Mouse (Mus musculus) layer of hippocampus, adult 11-12 months (tissue): ENCODE data around the gene Cd80.

ENCODE experiments used
- DNase-seq: peaks from one replicate; pipeline ENCODE4 v3.0.0; 2022; ENCODE audit warnings: low spot score

Gene Cd80

DNA sequence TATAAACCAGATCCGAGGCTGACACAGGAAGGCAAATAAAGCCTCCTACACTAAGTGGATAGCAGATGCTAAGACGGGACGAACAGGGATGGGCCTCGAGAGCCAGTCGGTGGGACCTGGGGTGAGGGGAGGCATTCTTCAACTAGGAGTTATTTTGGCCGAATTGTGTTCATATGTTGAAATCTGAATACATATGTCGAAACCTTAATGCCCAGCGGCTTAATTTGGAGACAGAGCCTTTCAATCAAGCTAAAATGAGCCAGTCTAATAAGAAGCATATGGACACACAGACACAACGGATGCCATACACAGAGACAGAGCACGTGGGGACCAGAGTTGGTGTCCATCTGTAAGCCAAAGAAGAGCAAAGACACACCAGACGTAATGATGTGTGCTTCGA lies 6.9 kb upstream of the Cd80 start:
- no peak for DNase-seq

DNA sequence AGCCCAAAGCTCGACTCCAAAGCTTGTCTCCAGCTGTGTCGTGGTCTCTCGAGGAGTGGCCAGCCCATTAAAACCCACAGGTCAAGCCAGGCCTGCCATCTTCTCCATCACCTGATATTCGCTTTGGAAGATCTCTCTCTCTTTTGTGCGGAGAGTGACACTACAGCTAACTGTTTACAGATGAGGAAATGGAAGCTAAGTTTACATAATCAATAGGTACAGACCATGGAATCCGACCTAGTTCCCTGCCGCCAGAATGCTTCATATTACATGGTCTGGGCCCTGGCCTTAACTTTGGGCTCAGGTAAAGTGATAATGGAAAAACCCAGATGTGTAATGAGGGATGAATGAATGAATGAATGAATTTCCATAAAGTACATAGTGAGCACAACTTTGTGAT lies 4.7 kb upstream of the Cd80 start:
- DNase-seq: no peak

DNA sequence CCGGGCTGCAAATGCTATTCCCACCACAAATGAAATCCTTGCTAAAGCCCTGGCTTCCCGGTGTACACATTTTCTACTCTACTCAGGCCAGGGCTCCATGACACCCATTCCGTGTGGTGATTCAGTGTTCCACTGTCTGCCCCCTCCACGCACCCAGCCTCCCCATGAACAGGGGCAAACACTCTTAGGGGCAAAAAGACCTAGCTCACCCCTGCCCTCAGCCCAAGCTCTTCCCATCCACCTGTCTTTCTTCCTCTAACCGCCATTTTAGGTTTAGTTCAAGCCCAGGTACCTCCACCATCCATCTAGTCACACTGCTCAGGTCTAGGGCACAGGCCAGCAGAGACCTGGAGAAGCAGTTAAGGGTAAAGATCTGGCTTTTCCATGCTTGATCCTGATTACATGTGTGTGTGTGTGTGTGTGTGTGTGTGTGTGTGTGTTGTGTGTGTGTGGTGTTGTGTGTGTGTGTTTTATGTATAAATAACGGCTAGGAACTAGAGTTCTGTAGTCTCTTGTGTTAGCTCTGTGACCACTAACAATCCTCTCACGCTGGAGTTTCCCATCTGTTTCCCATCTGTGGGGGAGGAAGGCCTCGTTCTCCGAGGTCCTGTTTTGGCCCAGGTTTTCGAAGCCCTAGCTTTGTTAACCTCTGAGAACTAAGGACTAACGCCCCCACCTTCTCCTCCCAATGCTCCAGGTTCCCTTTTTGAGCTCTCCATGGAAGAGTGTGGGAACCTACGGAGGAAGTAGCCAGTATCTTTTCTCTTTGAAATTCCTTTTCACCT lies 3.7 kb upstream of the Cd80 start:
- no peak for DNase-seq

DNA sequence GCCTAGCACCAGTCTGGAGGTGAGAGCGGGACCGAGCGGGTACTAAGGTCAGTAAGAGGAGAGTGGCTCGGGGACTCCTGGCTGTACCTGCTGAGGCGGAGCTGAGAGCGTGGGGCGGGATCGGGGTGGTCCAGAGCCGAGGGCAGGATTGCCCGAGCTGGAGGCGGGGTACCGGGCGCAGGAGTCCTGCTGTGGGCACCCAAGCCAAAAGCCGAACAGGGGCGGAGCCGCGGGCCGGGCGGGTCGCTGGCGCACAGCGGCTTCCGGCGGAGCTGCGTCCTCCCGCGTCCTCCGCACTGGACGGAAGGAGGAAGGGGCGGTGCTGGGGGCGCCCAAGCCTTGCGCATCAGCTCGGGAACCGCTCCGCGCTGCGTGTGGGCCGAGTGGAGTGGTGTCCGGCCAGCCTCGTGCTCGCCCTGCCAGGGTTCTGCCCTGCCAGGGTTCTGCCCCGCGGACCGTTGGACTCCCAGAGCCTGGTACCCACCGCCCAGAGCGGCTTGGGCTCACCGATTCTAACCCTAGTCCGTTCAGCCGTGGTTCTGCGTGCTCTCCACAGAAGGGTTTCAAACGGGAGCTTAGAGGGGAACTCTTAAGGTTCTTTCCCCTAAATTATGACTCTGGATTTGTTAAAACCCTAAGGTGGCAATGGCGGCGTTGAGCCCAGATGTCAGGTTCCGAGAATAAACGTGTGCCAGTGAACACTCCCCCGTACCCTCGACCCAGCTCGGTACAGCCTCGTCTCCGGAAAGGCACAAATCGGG lies 2.7 kb upstream of the Cd80 start, which contains the start of gene Adprh:
Adprh (minus strand) TSS at position 262 of the 761 bp plus-strand sequence.
- DNase-seq: peak; percentile 90

DNA sequence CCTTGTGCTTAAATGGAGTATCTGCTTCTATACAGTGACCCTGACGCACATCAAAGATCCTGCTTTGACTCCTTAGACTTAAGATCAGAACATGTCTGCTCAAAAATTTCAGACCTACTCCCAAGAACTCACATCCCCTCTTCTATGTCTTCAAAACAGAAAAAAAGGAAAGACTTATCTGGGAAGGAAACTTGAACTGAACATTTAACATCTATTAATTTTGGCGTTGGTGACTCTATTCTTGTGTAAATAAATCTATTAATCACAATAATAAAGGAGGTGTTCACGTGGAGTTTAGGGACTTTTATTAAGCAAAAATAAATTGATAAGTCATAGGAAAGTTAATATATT lies 2.2 kb upstream of the Cd80 start:
- DNase-seq: no peak

GRCm38 (mm10) chr16:38453952-38454351 lies 1.4 kb upstream of the Cd80 start:
- no peak for DNase-seq

DNA sequence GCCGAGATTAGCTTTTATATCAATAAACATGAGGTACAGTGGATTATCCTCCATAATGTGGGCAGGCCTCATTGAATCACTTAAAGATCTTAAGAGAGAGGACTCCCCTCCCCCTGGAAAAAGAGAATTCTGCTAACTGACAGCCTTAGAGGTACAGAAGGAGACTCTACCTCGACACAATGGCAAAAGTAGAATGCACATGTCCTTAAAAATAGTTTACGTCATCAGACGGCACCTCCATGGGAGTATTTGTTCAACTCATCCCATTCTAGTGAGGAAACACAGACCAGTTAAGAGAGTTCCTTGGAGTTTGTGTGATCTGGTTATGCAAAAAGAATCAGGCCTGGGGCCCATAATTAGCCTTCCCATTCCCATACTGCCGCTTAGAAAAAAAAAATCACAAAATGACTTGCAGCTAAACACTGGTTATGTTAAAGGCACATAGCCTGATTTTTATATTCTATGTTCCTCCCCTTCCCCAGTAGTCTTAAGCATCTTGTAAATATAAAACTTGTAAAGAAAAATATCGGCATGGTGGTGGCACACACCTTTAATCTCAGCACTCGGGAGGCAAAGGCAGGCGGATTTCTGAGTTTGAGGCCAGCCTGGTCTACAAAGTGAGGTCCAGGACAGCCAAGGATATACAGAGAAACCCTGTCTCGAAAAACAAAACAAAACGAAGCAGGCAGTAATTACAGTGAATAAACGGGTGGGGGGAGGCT lies 667 bp upstream of the Cd80 start:
- DNase-seq: no peak

- DNase-seq: peak; percentile 24
Observed at GRCm38 (mm10) chr16:38456812-38457567, 1.6 kb downstream of the Cd80 start.

DNA sequence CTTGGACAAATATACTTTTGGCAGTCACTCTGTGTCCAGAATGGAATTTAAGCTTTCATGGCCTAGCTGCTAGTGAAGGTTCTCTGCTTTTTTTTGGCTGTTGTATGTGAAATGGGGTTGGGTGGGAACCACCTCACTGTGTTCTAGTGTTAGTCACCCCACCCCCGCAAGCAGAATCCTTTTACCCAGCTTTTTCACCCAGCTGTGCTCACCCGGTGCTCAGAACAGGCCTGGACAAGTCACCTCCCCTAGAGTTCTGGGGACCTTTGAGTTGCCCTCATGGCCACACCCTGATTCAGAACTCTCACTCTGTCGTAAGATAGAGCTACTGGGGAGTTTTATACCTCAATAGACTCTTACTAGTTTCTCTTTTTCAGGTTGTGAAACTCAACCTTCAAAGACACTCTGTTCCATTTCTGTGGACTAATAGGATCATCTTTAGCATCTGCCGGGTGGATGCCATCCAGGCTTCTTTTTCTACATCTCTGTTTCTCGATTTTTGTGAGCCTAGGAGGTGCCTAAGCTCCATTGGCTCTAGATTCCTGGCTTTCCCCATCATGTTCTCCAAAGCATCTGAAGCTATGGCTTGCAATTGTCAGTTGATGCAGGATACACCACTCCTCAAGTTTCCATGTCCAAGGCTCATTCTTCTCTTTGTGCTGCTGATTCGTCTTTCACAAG lies 3.4 kb downstream of the Cd80 start:
- DNase-seq: no peak

DNA sequence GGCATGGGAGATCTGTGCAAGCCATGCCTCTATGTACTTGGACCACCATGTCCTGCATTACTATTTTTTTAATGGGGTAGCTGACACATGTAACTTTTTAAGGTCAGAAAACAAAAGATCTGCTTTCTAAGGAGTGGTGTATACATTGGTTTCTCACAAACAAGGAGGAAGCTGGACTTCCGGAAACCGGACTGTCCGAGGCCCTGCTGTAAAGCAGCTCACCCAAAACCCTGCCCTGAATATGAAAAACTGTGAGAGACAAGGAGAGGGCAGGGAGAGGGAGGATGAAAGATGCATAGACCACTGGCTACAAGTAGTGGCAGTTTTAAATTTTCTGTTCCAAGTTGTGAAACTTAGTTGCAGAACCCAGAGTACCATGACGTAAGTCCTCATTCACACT lies 4.6 kb downstream of the Cd80 start:
- no peak for DNase-seq

DNA sequence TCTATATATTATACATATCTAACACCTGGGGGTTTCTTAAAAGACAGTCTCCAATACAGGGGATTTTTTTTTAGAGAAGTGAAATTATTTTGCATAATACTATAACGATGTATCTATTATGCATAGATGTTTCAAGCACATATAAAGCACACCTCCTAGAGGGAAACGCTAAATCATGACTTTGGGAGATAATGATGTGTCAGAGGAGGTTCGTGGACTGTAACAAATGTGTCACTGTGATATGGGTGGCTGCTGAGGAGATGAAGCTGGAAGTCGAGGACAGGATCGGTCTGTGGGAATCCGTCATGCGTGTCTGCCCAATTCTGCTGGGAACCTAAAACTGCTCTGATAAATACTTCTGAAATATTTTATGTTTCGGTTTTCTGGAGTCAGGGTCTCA lies 6.4 kb downstream of the Cd80 start:
- DNase-seq: no peak

DNA sequence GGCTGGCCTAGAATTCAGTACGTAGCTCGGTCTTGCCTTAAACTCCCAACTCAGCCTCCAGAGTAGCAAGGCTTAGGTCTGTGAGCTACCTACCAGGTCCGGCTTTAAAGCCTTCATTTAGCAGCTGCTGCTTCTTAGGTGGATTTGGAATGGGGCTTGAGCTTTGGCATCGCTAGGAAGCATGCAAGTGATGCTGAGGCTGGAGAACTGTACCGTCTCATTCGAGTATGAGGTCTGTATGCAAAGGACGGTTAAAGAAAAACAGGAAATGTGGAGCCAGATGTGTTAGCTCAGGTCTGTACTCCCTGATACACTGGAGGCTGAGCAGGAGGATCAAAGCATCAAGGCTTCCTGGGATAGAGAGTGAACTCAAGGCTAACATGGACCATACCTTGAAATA lies 6.8 kb downstream of the Cd80 start:
- DNase-seq: no peak

GRCm38 (mm10) chr16:38463305-38463704 lies 7.9 kb downstream of the Cd80 start:
- DNase-seq: no peak

DNA sequence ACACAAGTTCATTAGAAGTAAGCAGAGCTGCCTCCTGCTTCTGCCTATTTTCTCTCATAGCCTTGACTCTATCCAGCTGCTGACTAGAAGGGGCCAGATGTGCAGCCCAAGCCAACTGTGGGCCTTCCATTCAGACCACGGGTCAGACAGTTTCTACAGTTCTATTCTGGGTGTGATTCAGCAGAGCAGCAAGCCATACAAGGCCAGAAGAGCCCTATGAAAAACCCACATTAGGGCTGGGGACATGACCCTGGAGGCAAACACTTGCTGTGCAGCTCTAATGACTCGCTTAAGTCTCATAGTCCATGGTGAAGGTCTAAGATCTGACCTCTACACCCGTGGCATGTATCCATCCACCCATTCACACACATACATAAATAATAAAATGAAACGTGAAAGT lies 10.7 kb downstream of the Cd80 start:
- DNase-seq: no peak

GRCm38 (mm10) chr16:38467091-38467916 lies 11.9 kb downstream of the Cd80 start:
- no peak for DNase-seq

GRCm38 (mm10) chr16:38467917-38468705 lies 12.8 kb downstream of the Cd80 start:
- no peak for DNase-seq

- DNase-seq: no peak
Observed at GRCm38 (mm10) chr16:38468706-38469018, 13.3 kb downstream of the Cd80 start.

- no peak for DNase-seq
Observed at GRCm38 (mm10) chr16:38469437-38469836, 14.1 kb downstream of the Cd80 start.

DNA sequence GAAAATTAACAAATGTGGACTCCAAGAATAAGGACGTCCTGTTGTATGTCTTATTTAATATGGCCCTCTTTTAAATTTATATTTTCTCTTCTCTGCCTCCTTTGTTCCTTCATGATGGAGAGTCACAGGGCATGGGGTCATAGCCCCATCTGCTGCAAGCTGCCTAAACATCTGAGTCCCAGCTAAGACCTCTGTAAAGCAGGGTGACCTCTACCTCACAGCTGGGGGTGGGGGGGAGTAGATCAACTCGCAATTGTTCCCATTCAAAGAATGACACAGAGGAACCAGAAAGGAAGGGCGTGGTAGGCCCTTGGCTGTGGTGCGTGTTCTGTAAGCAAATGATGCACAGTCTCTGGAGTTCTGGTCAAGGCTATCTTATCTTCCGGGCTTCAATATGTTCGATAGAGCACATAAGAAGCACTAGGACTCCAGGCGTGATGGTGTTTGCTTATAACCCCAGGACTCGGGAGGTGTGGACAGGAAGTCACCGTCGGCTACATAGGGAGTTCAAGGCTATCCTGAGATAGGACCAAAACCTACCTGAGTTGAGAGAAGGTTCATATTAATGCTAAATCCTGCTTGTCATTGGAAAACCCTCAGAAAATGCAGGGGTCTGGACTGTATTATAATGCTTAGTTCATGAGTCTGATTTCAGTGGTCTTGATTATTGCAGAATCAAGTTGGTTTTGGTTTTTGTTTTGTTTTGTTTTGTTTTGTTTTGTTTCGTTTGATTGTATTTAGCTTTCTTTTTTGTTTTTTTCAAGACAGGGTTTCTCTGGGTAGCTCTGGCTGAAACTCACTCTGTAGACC lies 16.5 kb downstream of the Cd80 start:
- no peak for DNase-seq
